In genomic region chr2:93043449-93044157, GRCm38 (mm10) we compare ENCODE assay signal across 20 mouse cellular contexts. TPM values are rescaled to one million over a fixed set of nuclear protein-coding genes. Genes with fewer than 3 reads are reported as not detected.
DNase-seq lines count a peak whose midpoint lies in the region; ATAC-seq and TF ChIP-seq lines count a peak whose summit lies in the region.
"Had no signal": no experiment of that assay in that cellular context is flagged by ENCODE, and none has a peak within 500 bp of the region (broad histone marks: within the 10 kb centered on the region; RNA-seq: fewer than 3 reads in every experiment).

No protein-coding gene starts in this region.

- no peaks in the 10 kb centered on the region for H3K27me3 ChIP-seq in hindbrain, embryonic 13.5 days
- no peaks in the 10 kb centered on the region; the same call in 1 of the 2 replicates for H3K27me3 ChIP-seq in hindbrain, embryonic 16.5 days (replicated peaks; ENCODE audit: control insufficient read depth, insufficient read depth, low read length)
- H3K27me3 ChIP-seq in limb, embryonic 12.5 days, result no peaks in the 10 kb centered on the region
- peaks cover 6% of the 10 kb centered on the region; the same call in 1 of the 2 replicates for H3K27me3 ChIP-seq in limb, embryonic 10.5 days (ENCODE audit: low read depth, poor library complexity, severe bottlenecking)
- no peaks in the 10 kb centered on the region for H3K27me3 ChIP-seq in limb, embryonic 13.5 days
- no peaks in the 10 kb centered on the region for H3K27me3 ChIP-seq in lung, postnatal 0 days (replicated peaks; ENCODE audit: insufficient read depth, low read length)
- H3K27me3 ChIP-seq: embryonic facial prominence, embryonic 12.5 days had no signal

- no peak overlapping the region for H3K4me2 ChIP-seq in hindbrain, embryonic 13.5 days
- no peak overlapping the region for H3K4me2 ChIP-seq in hindbrain, embryonic 16.5 days (ENCODE audit: low read length)
- 0 out of 2 replicates have a peak overlapping the region, but pooled peaks have one; percentile 83 for H3K4me2 ChIP-seq in limb, embryonic 12.5 days
- H3K4me2 ChIP-seq in limb, embryonic 13.5 days (replicated peaks), result peak overlapping the region; percentile 90; the same call in 1 of the 2 replicates
- H3K4me2 ChIP-seq in lung, postnatal 0 days (replicated peaks; ENCODE audit: low read depth, low read length), result no peak overlapping the region

- WGBS in hindbrain, embryonic 13.5 days, result 91% methylated on average over 3 of the region's 3 CpGs
- 96% methylated on average over 3 of the region's 3 CpGs for WGBS in hindbrain, embryonic 16.5 days
- WGBS in limb, embryonic 12.5 days, result 87% methylated on average over 3 of the region's 3 CpGs
- WGBS in limb, embryonic 10.5 days, result 86% methylated on average over 3 of the region's 3 CpGs
- 87% methylated on average over 3 of the region's 3 CpGs for WGBS in limb, embryonic 13.5 days
- WGBS in lung, postnatal 0 days, result 67% methylated on average over 3 of the region's 3 CpGs

- H3K9me3 ChIP-seq in hindbrain, embryonic 13.5 days, result no peaks in the 10 kb centered on the region
- H3K9me3 ChIP-seq in hindbrain, embryonic 16.5 days (ENCODE audit: control insufficient read depth, low read length), result no peaks in the 10 kb centered on the region
- H3K9me3 ChIP-seq in limb, embryonic 12.5 days, result no peaks in the 10 kb centered on the region
- H3K9me3 ChIP-seq in limb, embryonic 10.5 days (replicated peaks), result no peaks in the 10 kb centered on the region
- H3K9me3 ChIP-seq in limb, embryonic 13.5 days, result no peaks in the 10 kb centered on the region
- no peaks in the 10 kb centered on the region for H3K9me3 ChIP-seq in lung, postnatal 0 days (ENCODE audit: low read length)
- H3K9me3 ChIP-seq: embryonic facial prominence, embryonic 12.5 days had no signal

- H3K36me3 ChIP-seq in hindbrain, embryonic 13.5 days, result 0 out of 2 replicates have a peak, but pooled peaks cover 6% of the 10 kb centered on the region
- H3K36me3 ChIP-seq in hindbrain, embryonic 16.5 days (ENCODE audit: control insufficient read depth, insufficient read depth, low read length), result no peaks in the 10 kb centered on the region
- 0 out of 2 replicates have a peak, but pooled peaks cover 11% of the 10 kb centered on the region for H3K36me3 ChIP-seq in limb, embryonic 12.5 days
- 0 out of 2 replicates have a peak, but pooled peaks cover 5% of the 10 kb centered on the region for H3K36me3 ChIP-seq in limb, embryonic 10.5 days
- peaks cover 5% of the 10 kb centered on the region; the same call in 1 of the 2 replicates for H3K36me3 ChIP-seq in limb, embryonic 13.5 days
- H3K36me3 ChIP-seq in lung, postnatal 0 days (ENCODE audit: insufficient read depth, low read length), result no peaks in the 10 kb centered on the region
- H3K36me3 ChIP-seq: embryonic facial prominence, embryonic 12.5 days had no signal

- peaks cover 50% of the 10 kb centered on the region for H3K4me1 ChIP-seq in hindbrain, embryonic 13.5 days (replicated peaks)
- H3K4me1 ChIP-seq in hindbrain, embryonic 16.5 days (ENCODE audit: control insufficient read depth, insufficient read depth, low read depth, low read length), result peaks cover 25% of the 10 kb centered on the region
- H3K4me1 ChIP-seq in limb, embryonic 12.5 days (replicated peaks), result peaks cover 47% of the 10 kb centered on the region
- H3K4me1 ChIP-seq in limb, embryonic 10.5 days, result peaks cover 64% of the 10 kb centered on the region
- peaks cover 63% of the 10 kb centered on the region for H3K4me1 ChIP-seq in limb, embryonic 13.5 days
- peaks cover 37% of the 10 kb centered on the region for H3K4me1 ChIP-seq in lung, postnatal 0 days (ENCODE audit: insufficient read depth, low read depth, low read length)

- no peak for ATAC-seq in hindbrain, embryonic 13.5 days (ENCODE audit: low FRiP score)
- no peak for ATAC-seq in hindbrain, embryonic 16.5 days
- ATAC-seq in limb, embryonic 12.5 days (ENCODE audit: insufficient number of reproducible peaks, insufficient read depth, low FRiP score, low TSS enrichment, low read depth), result no peak
- no peak for ATAC-seq in limb, embryonic 13.5 days (ENCODE audit: low FRiP score, low read depth)
- no peak for ATAC-seq in lung, postnatal 0 days
- ATAC-seq: forebrain, postnatal 0 days had no signal

- no peak for TF ChIP-seq CTCF in lung, postnatal 0 days (IDR thresholded peaks at IDR 0.05)

- peak; percentile 18 to 62 for DNase-seq in adrenal gland, adult (ENCODE audit: inconsistent age in 2 of 2, low spot score in 1 of 2)
- no peak for DNase-seq in adrenal gland, postnatal 4 days (ENCODE audit: low spot score in 2 of 2)
- no peak for DNase-seq in limb, embryonic 10.5 days (ENCODE audit: low spot score)
- DNase-seq in lung, postnatal 0 days (ENCODE audit: low spot score), result no peak
- DNase-seq: adrenal gland, postnatal 36 days; cerebellum, adult 8-10 months; forebrain, postnatal 0 days; gastrocnemius, postnatal 36 days; heart, postnatal 36 days; kidney, adult 2 months; lung, adult 18-20 months; lung, postnatal 36 days; midbrain, embryonic 14.5 days; right cerebral cortex, postnatal 4 days had no signal

- H3K4me3 ChIP-seq in hindbrain, embryonic 13.5 days, result no peak overlapping the region
- H3K4me3 ChIP-seq in hindbrain, embryonic 16.5 days (ENCODE audit: low read length), result no peak overlapping the region
- H3K4me3 ChIP-seq in limb, embryonic 12.5 days (replicated peaks), result no peak overlapping the region; the same call in 1 of the 2 replicates
- no peak overlapping the region for H3K4me3 ChIP-seq in limb, embryonic 10.5 days
- H3K4me3 ChIP-seq in limb, embryonic 13.5 days, result no peak overlapping the region
- H3K4me3 ChIP-seq in lung, postnatal 0 days (ENCODE audit: low read depth, low read length), result no peak overlapping the region
- H3K4me3 ChIP-seq: layer of hippocampus, adult 2 months had no signal

- H3K27ac ChIP-seq in hindbrain, embryonic 13.5 days, result no peak overlapping the region
- no peak overlapping the region for H3K27ac ChIP-seq in hindbrain, embryonic 16.5 days (ENCODE audit: low read depth, low read length)
- no peak overlapping the region for H3K27ac ChIP-seq in limb, embryonic 12.5 days
- no peak overlapping the region for H3K27ac ChIP-seq in limb, embryonic 10.5 days
- H3K27ac ChIP-seq in limb, embryonic 13.5 days, result no peak overlapping the region
- no peak overlapping the region for H3K27ac ChIP-seq in lung, postnatal 0 days (ENCODE audit: low read length)
- H3K27ac ChIP-seq: embryonic facial prominence, embryonic 12.5 days; layer of hippocampus, adult 2 months had no signal

- TF ChIP-seq EP300 in lung, postnatal 0 days (IDR thresholded peaks at IDR 0.05), result no peak

- peak overlapping the region; percentile 9; the same call in 1 of the 2 replicates for H3K9ac ChIP-seq in hindbrain, embryonic 13.5 days
- H3K9ac ChIP-seq in hindbrain, embryonic 16.5 days (ENCODE audit: low read depth, low read length), result no peak overlapping the region
- H3K9ac ChIP-seq in limb, embryonic 12.5 days (replicated peaks), result no peak overlapping the region
- 0 out of 2 replicates have a peak overlapping the region, but pooled peaks have one; percentile 14 for H3K9ac ChIP-seq in limb, embryonic 13.5 days
- no peak overlapping the region for H3K9ac ChIP-seq in lung, postnatal 0 days (replicated peaks; ENCODE audit: low read depth)
- H3K9ac ChIP-seq: embryonic facial prominence, embryonic 12.5 days had no signal

RNA-seq across cellular contexts. Expression of gene Prdm11, which starts 2.4 kb away (rescaled TPM):
- total RNA-seq in adrenal gland, postnatal 4 days (2021), result 10 to 100 TPM; 59.3 to 65.4 TPM
- 1.8 and 1.9 TPM in 2 replicates for polyA plus RNA-seq in hindbrain, embryonic 13.5 days (2015; fragmentation: Nextera tagmentation; extraction: Ambion mirVana)
- 1.9 and 2.3 TPM in 2 replicates for polyA plus RNA-seq in hindbrain, embryonic 16.5 days (2015; fragmentation: Nextera tagmentation; extraction: Ambion mirVana)
- 6.1 and 7.2 TPM in 2 replicates for polyA plus RNA-seq in limb, embryonic 12.5 days (2016; fragmentation: Nextera tagmentation; extraction: Ambion mirVana)
- polyA plus RNA-seq in limb, embryonic 10.5 days (2016; fragmentation: Nextera tagmentation; extraction: Ambion mirVana), result 2.8 and 3.4 TPM in 2 replicates
- polyA plus RNA-seq in limb, embryonic 13.5 days (2015; fragmentation: Nextera tagmentation; extraction: Ambion mirVana), result 7.1 and 7.8 TPM in 2 replicates
- polyA plus RNA-seq in lung, postnatal 0 days (2015; fragmentation: Nextera tagmentation; extraction: Ambion mirVana), result 3.7 and 4.5 TPM in 2 replicates

Comparison
In these comparisons a context has a peak if more than half of its experiments do, and no peak if none do; other contexts are left out.
1. DNase-seq: peak in adrenal gland, adult (2 of 2); none in adrenal gland, postnatal 4 days (0 of 2), limb, embryonic 10.5 days (single experiment) and lung, postnatal 0 days (single experiment).
2. H3K9ac ChIP-seq: peak in hindbrain, embryonic 13.5 days (single experiment) and limb, embryonic 13.5 days (single experiment); none in hindbrain, embryonic 16.5 days (single experiment), limb, embryonic 12.5 days (single experiment) and lung, postnatal 0 days (single experiment).
3. H3K4me2 ChIP-seq: peak in limb, embryonic 12.5 days (single experiment) and limb, embryonic 13.5 days (single experiment); none in hindbrain, embryonic 13.5 days (single experiment), hindbrain, embryonic 16.5 days (single experiment) and lung, postnatal 0 days (single experiment).